Mouse (Mus musculus): Measurements from ENCODE around the gene Smok2a. TPM values are rescaled to one million over a fixed set of nuclear protein-coding genes. Genes with fewer than 3 reads are reported as not detected.
"Not testable (repeated sequence)": the region's sequence is repeated elsewhere in the genome, so short reads cannot be mapped to it uniquely, and the experiment has no call there.

Gene Smok2a
- not detected in 2 replicates for polyA plus RNA-seq (2014; fragmentation: Nextera tagmentation; extraction: Ambion mirVana)

- Histone ChIP-seq H3K27ac (ENCODE audit: low read depth, low read length) (no peak within 1 kb of the TSS), H3K9me3 (replicated peaks; ENCODE audit: control insufficient read depth, low read length) (peaks cover 76% of the 10 kb centered on the region), H3K4me1 (ENCODE audit: control insufficient read depth, insufficient read depth, low read length) (no peaks in the 10 kb centered on the region), H3K36me3 (ENCODE audit: control insufficient read depth, insufficient read depth, low read length) (no peaks in the 10 kb centered on the region), H3K4me3 (ENCODE audit: low read depth, low read length) (no peak within 1 kb of the TSS), H3K9ac (ENCODE audit: low read depth, low read length) (no peak within 1 kb of the TSS), H3K27me3 (ENCODE audit: control insufficient read depth, insufficient read depth, low read length) (no peaks in the 10 kb centered on the region), H3K4me2 (no peak within 1 kb of the TSS)
- WGBS (ENCODE audit: insufficient replicate concordance), result 71% methylated on average over 3 of the region's 3 CpGs
- ATAC-seq (replicated peaks; ENCODE audit: insufficient number of reproducible peaks, low FRiP score, low TSS enrichment), result no peak
Observed at GRCm38 (mm10) chr17:13220888-13221287, at the start of gene Smok2a. Gene Smok2a, plus strand, starts transcription at chr17:13221188.

GRCm38 (mm10) chr17:13173578-13173977 is 47.4 kb upstream of the Smok2a start:
- not testable (repeated sequence) for H3K36me3 ChIP-seq (ENCODE audit: control insufficient read depth, insufficient read depth, low read length); H3K4me3 ChIP-seq (ENCODE audit: low read depth, low read length); H3K27me3 ChIP-seq (ENCODE audit: control insufficient read depth, insufficient read depth, low read length); H3K9ac ChIP-seq (ENCODE audit: low read depth, low read length); ATAC-seq (replicated peaks; ENCODE audit: insufficient number of reproducible peaks, low FRiP score, low TSS enrichment); H3K9me3 ChIP-seq (replicated peaks; ENCODE audit: control insufficient read depth, low read length); H3K4me2 ChIP-seq; H3K27ac ChIP-seq (ENCODE audit: low read depth, low read length); H3K4me1 ChIP-seq (ENCODE audit: control insufficient read depth, insufficient read depth, low read length)
- 82% methylated on average over 6 of the region's 6 CpGs for WGBS (ENCODE audit: insufficient replicate concordance)

- H3K9me3 ChIP-seq (replicated peaks; ENCODE audit: control insufficient read depth, low read length); H3K27ac ChIP-seq (ENCODE audit: low read depth, low read length); H3K4me1 ChIP-seq (ENCODE audit: control insufficient read depth, insufficient read depth, low read length); H3K27me3 ChIP-seq (ENCODE audit: control insufficient read depth, insufficient read depth, low read length); H3K9ac ChIP-seq (ENCODE audit: low read depth, low read length); ATAC-seq (replicated peaks; ENCODE audit: insufficient number of reproducible peaks, low FRiP score, low TSS enrichment); H3K4me2 ChIP-seq; H3K36me3 ChIP-seq (ENCODE audit: control insufficient read depth, insufficient read depth, low read length); H3K4me3 ChIP-seq (ENCODE audit: low read depth, low read length): not testable (repeated sequence)
- 42% methylated on average over 1 of the region's 3 CpGs for WGBS (ENCODE audit: insufficient replicate concordance)
Observed at GRCm38 (mm10) chr17:13174029-13174428, 47.0 kb upstream of the Smok2a start.

GRCm38 (mm10) chr17:13175609-13176008 is 45.4 kb upstream of the Smok2a start:
- not testable (repeated sequence) for H3K4me2 ChIP-seq; H3K4me1 ChIP-seq (ENCODE audit: control insufficient read depth, insufficient read depth, low read length); H3K27me3 ChIP-seq (ENCODE audit: control insufficient read depth, insufficient read depth, low read length); H3K9ac ChIP-seq (ENCODE audit: low read depth, low read length); H3K36me3 ChIP-seq (ENCODE audit: control insufficient read depth, insufficient read depth, low read length); ATAC-seq (replicated peaks; ENCODE audit: insufficient number of reproducible peaks, low FRiP score, low TSS enrichment); H3K9me3 ChIP-seq (replicated peaks; ENCODE audit: control insufficient read depth, low read length); H3K27ac ChIP-seq (ENCODE audit: low read depth, low read length); H3K4me3 ChIP-seq (ENCODE audit: low read depth, low read length)
- no CpG with 5 or more reads among the region's 1 CpGs for WGBS (ENCODE audit: insufficient replicate concordance)

GRCm38 (mm10) chr17:13177796-13178195 is 43.2 kb upstream of the Smok2a start:
- H3K9ac ChIP-seq (ENCODE audit: low read depth, low read length), result not testable (repeated sequence)

GRCm38 (mm10) chr17:13179021-13179420 is 42.0 kb upstream of the Smok2a start:
- peaks cover 18% of the 10 kb centered on the region for H3K9me3 ChIP-seq (replicated peaks; ENCODE audit: control insufficient read depth, low read length)
- H3K4me2 ChIP-seq; ATAC-seq (replicated peaks; ENCODE audit: insufficient number of reproducible peaks, low FRiP score, low TSS enrichment); H3K4me3 ChIP-seq (ENCODE audit: low read depth, low read length); H3K4me1 ChIP-seq (ENCODE audit: control insufficient read depth, insufficient read depth, low read length); H3K36me3 ChIP-seq (ENCODE audit: control insufficient read depth, insufficient read depth, low read length); H3K27ac ChIP-seq (ENCODE audit: low read depth, low read length); H3K9ac ChIP-seq (ENCODE audit: low read depth, low read length); H3K27me3 ChIP-seq (ENCODE audit: control insufficient read depth, insufficient read depth, low read length): not testable (repeated sequence)
- WGBS (ENCODE audit: insufficient replicate concordance), result 77% methylated on average over 4 of the region's 4 CpGs

More at GRCm38 (mm10) chr17:13177796-13178195, 43.2 kb upstream of the Smok2a start:
- 45% methylated on average over 1 of the region's 1 CpGs for WGBS (ENCODE audit: insufficient replicate concordance)
- not testable (repeated sequence) for H3K27ac ChIP-seq (ENCODE audit: low read depth, low read length); H3K27me3 ChIP-seq (ENCODE audit: control insufficient read depth, insufficient read depth, low read length); H3K4me3 ChIP-seq (ENCODE audit: low read depth, low read length); H3K36me3 ChIP-seq (ENCODE audit: control insufficient read depth, insufficient read depth, low read length); H3K4me2 ChIP-seq; H3K4me1 ChIP-seq (ENCODE audit: control insufficient read depth, insufficient read depth, low read length)
- peaks cover 15% of the 10 kb centered on the region for H3K9me3 ChIP-seq (replicated peaks; ENCODE audit: control insufficient read depth, low read length)
- 0 out of 2 replicates have a peak, but pooled peaks have one; percentile 16 for ATAC-seq (replicated peaks; ENCODE audit: insufficient number of reproducible peaks, low FRiP score, low TSS enrichment)

- WGBS (ENCODE audit: insufficient replicate concordance), result 85% methylated on average over 5 of the region's 5 CpGs
Observed at GRCm38 (mm10) chr17:13180491-13180890, 40.5 kb upstream of the Smok2a start.

GRCm38 (mm10) chr17:13182712-13183111 is 38.3 kb upstream of the Smok2a start:
- not testable (repeated sequence) for H3K27me3 ChIP-seq (ENCODE audit: control insufficient read depth, insufficient read depth, low read length); H3K27ac ChIP-seq (ENCODE audit: low read depth, low read length); H3K4me3 ChIP-seq (ENCODE audit: low read depth, low read length); H3K9ac ChIP-seq (ENCODE audit: low read depth, low read length); H3K36me3 ChIP-seq (ENCODE audit: control insufficient read depth, insufficient read depth, low read length); H3K4me1 ChIP-seq (ENCODE audit: control insufficient read depth, insufficient read depth, low read length); H3K4me2 ChIP-seq; ATAC-seq (replicated peaks; ENCODE audit: insufficient number of reproducible peaks, low FRiP score, low TSS enrichment)
- 59% methylated on average over 3 of the region's 4 CpGs for WGBS (ENCODE audit: insufficient replicate concordance)
- H3K9me3 ChIP-seq (replicated peaks; ENCODE audit: control insufficient read depth, low read length), result peaks cover 26% of the 10 kb centered on the region

More at GRCm38 (mm10) chr17:13180491-13180890, 40.5 kb upstream of the Smok2a start:
- not testable (repeated sequence) for H3K36me3 ChIP-seq (ENCODE audit: control insufficient read depth, insufficient read depth, low read length); H3K4me3 ChIP-seq (ENCODE audit: low read depth, low read length); H3K4me1 ChIP-seq (ENCODE audit: control insufficient read depth, insufficient read depth, low read length); H3K9ac ChIP-seq (ENCODE audit: low read depth, low read length); H3K27me3 ChIP-seq (ENCODE audit: control insufficient read depth, insufficient read depth, low read length); H3K27ac ChIP-seq (ENCODE audit: low read depth, low read length); H3K4me2 ChIP-seq; ATAC-seq (replicated peaks; ENCODE audit: insufficient number of reproducible peaks, low FRiP score, low TSS enrichment)
- H3K9me3 ChIP-seq (replicated peaks; ENCODE audit: control insufficient read depth, low read length), result peaks cover 21% of the 10 kb centered on the region

GRCm38 (mm10) chr17:13184514-13184913 is 36.5 kb upstream of the Smok2a start:
- H3K9me3 ChIP-seq (replicated peaks; ENCODE audit: control insufficient read depth, low read length), result peaks cover 33% of the 10 kb centered on the region
- not testable (repeated sequence) for H3K4me1 ChIP-seq (ENCODE audit: control insufficient read depth, insufficient read depth, low read length); H3K4me3 ChIP-seq (ENCODE audit: low read depth, low read length); H3K27me3 ChIP-seq (ENCODE audit: control insufficient read depth, insufficient read depth, low read length); H3K9ac ChIP-seq (ENCODE audit: low read depth, low read length); H3K4me2 ChIP-seq; ATAC-seq (replicated peaks; ENCODE audit: insufficient number of reproducible peaks, low FRiP score, low TSS enrichment); H3K36me3 ChIP-seq (ENCODE audit: control insufficient read depth, insufficient read depth, low read length); H3K27ac ChIP-seq (ENCODE audit: low read depth, low read length)
- WGBS (ENCODE audit: insufficient replicate concordance), result 87% methylated on average over 4 of the region's 5 CpGs

Data from heart, embryonic 11.5 days (tissue).